Mouse (Mus musculus) MEL (cell line): ENCODE results near the gene Stag2. TPM values are rescaled to one million over a fixed set of nuclear protein-coding genes. Genes with fewer than 3 reads are reported as not detected.

ENCODE experiments used
- DNase-seq: peaks from one replicate; pipeline ENCODE4 v3.0.0; 2011; ENCODE audit warnings: low read depth, low spot score
- H3K27ac ChIP-seq: 2 replicates; pipeline ENCODE4 v1.5.1; 2012; ENCODE audit warnings: low read depth, mild to moderate bottlenecking, control low read depth, low read length, moderate library complexity; ENCODE audit not compliant: control insufficient read depth
- H3K27me3 ChIP-seq, 2 experiments: fragments of 150-350 bp in 1 of 2; sonication (generic) in 1 of 2; 2 replicates each; pipeline ENCODE4 v1.6.1; 2012; ENCODE audit warnings: low read length in 2 of 2, mild to moderate bottlenecking in 2 of 2, improper control_type of control experiment in 1 of 2, moderate library complexity in 1 of 2; ENCODE audit not compliant: insufficient read depth in 2 of 2, control insufficient read depth in 1 of 2
- H3K36me3 ChIP-seq, 2 experiments: 2 replicates each; pipeline ENCODE4 v1.6.1; 2012 to 2014; ENCODE audit warnings: low read length in 2 of 2, improper control_type of control experiment in 1 of 2, inconsistent platforms in 1 of 2, mild to moderate bottlenecking in 1 of 2; ENCODE audit not compliant: insufficient read depth in 2 of 2, control insufficient read depth in 1 of 2
- H3K4me1 ChIP-seq, 2 experiments: fragments of 150-350 bp in 1 of 2; sonication (generic) in 1 of 2; 2 replicates each; pipeline ENCODE4 v1.6.1; 2012; ENCODE audit warnings: low read length in 2 of 2, improper control_type of control experiment in 1 of 2, mild to moderate bottlenecking in 1 of 2; ENCODE audit not compliant: insufficient read depth in 2 of 2, control insufficient read depth in 1 of 2
- H3K4me3 ChIP-seq, 2 experiments: fragments of 150-350 bp in 1 of 2; sonication (generic) in 1 of 2; 2 replicates each; pipeline ENCODE4 v1.5.1; 2012; ENCODE audit warnings: low read depth in 2 of 2, low read length in 2 of 2, mild to moderate bottlenecking in 2 of 2, moderate library complexity in 2 of 2, control low read depth in 1 of 2, improper control_type of control experiment in 1 of 2; ENCODE audit not compliant: control insufficient read depth in 1 of 2, insufficient read depth in 1 of 2
- H3K79me2 ChIP-seq: 2 replicates; pipeline ENCODE4 v1.6.1; 2012; ENCODE audit warnings: mild to moderate bottlenecking, low read length, moderate library complexity; ENCODE audit not compliant: control insufficient read depth, poor library complexity, insufficient read depth
- H3K9ac ChIP-seq: 2 replicates; pipeline ENCODE4 v1.6.1; 2012; ENCODE audit warnings: low read depth, mild to moderate bottlenecking, control low read depth, low read length, moderate library complexity; ENCODE audit not compliant: control insufficient read depth, poor library complexity, severe bottlenecking
- H3K9me3 ChIP-seq: fragments of 150-350 bp; sonication (generic); replicated peaks from 2 replicates; pipeline ENCODE4 v1.6.1; 2012; ENCODE audit warnings: mild to moderate bottlenecking, low read length, improper control_type of control experiment, moderate library complexity; ENCODE audit not compliant: insufficient read depth
- CHD1 ChIP-seq: IDR thresholded peaks from 2 replicates; pipeline ENCODE4 v1.6.1; 2012; ENCODE audit warnings: low read depth, mild to moderate bottlenecking, inconsistent platforms, low read length, improper control_type of control experiment
- CHD2 ChIP-seq: IDR thresholded peaks from 2 replicates; pipeline ENCODE4 v1.6.1; 2011; ENCODE audit warnings: low read length, improper control_type of control experiment
- CTCF ChIP-seq, 3 experiments: IDR thresholded peaks in 2 of 3; conservative IDR thresholded peaks in 1 of 3; 2 replicates each; pipeline ENCODE4 v1.5.1; 2011 to 2012; ENCODE audit warnings: low read length in 3 of 3, low read depth in 2 of 3, mild to moderate bottlenecking in 2 of 3, improper control_type of control experiment in 1 of 3, inconsistent platforms in 1 of 3, mixed read lengths in 1 of 3, moderate library complexity in 1 of 3; ENCODE audit not compliant: control insufficient read depth in 1 of 3, insufficient read depth in 1 of 3, poor library complexity in 1 of 3, severe bottlenecking in 1 of 3
- GABPA ChIP-seq: IDR thresholded peaks from 2 replicates; pipeline ENCODE4 v1.6.1; 2012; ENCODE audit warnings: low read depth, mild to moderate bottlenecking, inconsistent platforms, low read length, improper control_type of control experiment, moderate library complexity
- HCFC1 ChIP-seq: IDR thresholded peaks from 2 replicates; pipeline ENCODE4 v1.6.1; 2012; ENCODE audit warnings: low read depth, mild to moderate bottlenecking, inconsistent platforms, low read length, improper control_type of control experiment, moderate library complexity
- JUND ChIP-seq: IDR thresholded peaks from 2 replicates; pipeline ENCODE4 v1.6.1; 2011; ENCODE audit warnings: low read depth, mild to moderate bottlenecking, improper control_type of control experiment, low read length
- MAFK ChIP-seq: IDR thresholded peaks from 2 replicates; pipeline ENCODE4 v1.6.1; 2011; ENCODE audit warnings: low read depth, mild to moderate bottlenecking, low read length, improper control_type of control experiment, borderline replicate concordance
- MAX ChIP-seq: IDR thresholded peaks from 2 replicates; pipeline ENCODE4 v1.6.1; 2011; ENCODE audit warnings: low read length, improper control_type of control experiment
- MAZ ChIP-seq: IDR thresholded peaks from 2 replicates; pipeline ENCODE4 v1.6.1; 2012; ENCODE audit warnings: low read depth, mild to moderate bottlenecking, inconsistent platforms, low read length, improper control_type of control experiment
- MXI1 ChIP-seq: IDR thresholded peaks from 2 replicates; pipeline ENCODE4 v1.6.1; 2011; ENCODE audit warnings: mild to moderate bottlenecking, low read depth, low read length, improper control_type of control experiment
- MYC ChIP-seq: IDR thresholded peaks from 2 replicates; pipeline ENCODE4 v1.6.1; 2011; ENCODE audit warnings: low read depth, mild to moderate bottlenecking, low read length, improper control_type of control experiment, moderate library complexity
- POLR2A ChIP-seq, 2 experiments: IDR thresholded peaks; 2 replicates each; pipeline ENCODE4 v1.6.1; 2011 to 2012; ENCODE audit warnings: low read length in 2 of 2, mild to moderate bottlenecking in 2 of 2, control low read depth in 1 of 2, improper control_type of control experiment in 1 of 2, low read depth in 1 of 2, moderate library complexity in 1 of 2; ENCODE audit not compliant: control insufficient read depth in 1 of 2, insufficient read depth in 1 of 2, poor library complexity in 1 of 2
- POLR2AphosphoS2 ChIP-seq: IDR thresholded peaks from 2 replicates; pipeline ENCODE4 v1.6.1; 2011; ENCODE audit warnings: low read length, improper control_type of control experiment
- RAD21 ChIP-seq: IDR thresholded peaks from 2 replicates; pipeline ENCODE4 v1.6.1; 2011; ENCODE audit warnings: mild to moderate bottlenecking, low read depth, low read length, improper control_type of control experiment
- SIN3A ChIP-seq: IDR thresholded peaks from 2 replicates; pipeline ENCODE4 v1.6.1; 2012; ENCODE audit warnings: low read length, improper control_type of control experiment, inconsistent platforms
- SMC3 ChIP-seq: IDR thresholded peaks from 2 replicates; pipeline ENCODE4 v1.6.1; 2011; ENCODE audit warnings: low read depth, low read length, improper control_type of control experiment
- TAL1 ChIP-seq: IDR thresholded peaks from 2 replicates; pipeline ENCODE4 v1.6.1; 2012; ENCODE audit warnings: mild to moderate bottlenecking, inconsistent platforms, low read length, moderate library complexity, mixed read lengths
- TCF12 ChIP-seq: IDR thresholded peaks from 2 replicates; pipeline ENCODE4 v1.6.1; 2014; ENCODE audit warnings: low read depth, mild to moderate bottlenecking, inconsistent platforms, low read length, improper control_type of control experiment, moderate library complexity
- UBTF ChIP-seq: IDR thresholded peaks from 2 replicates; pipeline ENCODE4 v1.6.1; 2012; ENCODE audit warnings: low read depth, mild to moderate bottlenecking, inconsistent platforms, low read length, improper control_type of control experiment, moderate library complexity, borderline replicate concordance; ENCODE audit not compliant: insufficient read depth
- ZC3H11A ChIP-seq: IDR thresholded peaks from 2 replicates; pipeline ENCODE4 v1.6.1; 2012; ENCODE audit warnings: low read depth, mild to moderate bottlenecking, inconsistent platforms, low read length, improper control_type of control experiment
- polyA plus RNA-seq, 2 experiments: library from polyadenylated mRNA; stranded (reverse) in 1 of 2; unstranded in 1 of 2; fragments of >175 nt in 1 of 2; fragments of >200 nt in 1 of 2; gene quantifications; 2 replicates each; pipeline versions ENCODE4 v1.2.1 to v1.2.4; 2012; ENCODE audit warnings: low replicate concordance in 2 of 2, low read depth in 1 of 2; ENCODE audit not compliant: insufficient read length in 2 of 2, insufficient read depth in 1 of 2, missing spikeins in 1 of 2
- total RNA-seq: library from RNA; depleted of rRNA; stranded (reverse); fragments of 300-350 nt; gene quantifications from 2 replicates; pipeline ENCODE4 v1.2.3, GENCODE M21; 2012

The Stag2 gene
- total and polyA plus RNA-seq, 3 experiments: 18.0 to 22.9 TPM; not detected in 1

- no peak overlapping the region for H3K9ac ChIP-seq
- H3K4me1 ChIP-seq: no peaks in the 10 kb centered on the region
- no peak for DNase-seq
- TF ChIP-seq GABPA: no peak
- no peak for TF ChIP-seq MYC
- TF ChIP-seq HCFC1: no peak
- no peak for TF ChIP-seq POLR2AphosphoS2
- TF ChIP-seq SIN3A: no peak
- no peak for TF ChIP-seq MAX
- no peak for TF ChIP-seq MAFK
- TF ChIP-seq TCF12: no peak
- TF ChIP-seq UBTF: no peak
- H3K36me3 ChIP-seq: no peaks in the 10 kb centered on the region
- no peaks in the 10 kb centered on the region for H3K9me3 ChIP-seq
- no peaks in the 10 kb centered on the region for H3K27me3 ChIP-seq
- no peaks in the 10 kb centered on the region for H3K79me2 ChIP-seq
- no peak overlapping the region for H3K27ac ChIP-seq
- H3K4me3 ChIP-seq: no peak overlapping the region
Measured at GRCm38 (mm10) chrX:42124963-42125697, 24.0 kb upstream of the Stag2 start.

GRCm38 (mm10) chrX:42139882-42140281 is 9.2 kb upstream of the Stag2 start:
- TF ChIP-seq CTCF (IDR thresholded peaks at IDR 0.05 in 2 of 3, conservative IDR thresholded peaks at IDR 0.05 in 1 of 3; ENCODE audit: control insufficient read depth in 1 of 3, insufficient read depth in 1 of 3, low read depth in 2 of 3, low read length in 3 of 3, poor library complexity in 1 of 3, severe bottlenecking in 1 of 3): no peak
- no peak for TF ChIP-seq MAZ
- TF ChIP-seq TAL1: no peak
- TF ChIP-seq JUND: no peak
- no peak for TF ChIP-seq CHD2
- TF ChIP-seq RAD21: no peak
- TF ChIP-seq POLR2A (IDR thresholded peaks at IDR 0.05; ENCODE audit: control insufficient read depth in 1 of 2, insufficient read depth in 1 of 2, low read depth in 1 of 2, low read length in 2 of 2, poor library complexity in 1 of 2): no peak
- no peak for TF ChIP-seq SMC3
- no peak for TF ChIP-seq ZC3H11A
- no peak for TF ChIP-seq MXI1
- no peak for TF ChIP-seq CHD1
- TF ChIP-seq TCF12: no peak
- Histone ChIP-seq H3K79me2 (no peaks in the 10 kb centered on the region), H3K27ac (no peak overlapping the region), H3K4me1 (peaks cover 2 to 3% of the 10 kb centered on the region in 2 experiments; a peak in 3 of 4 replicates), H3K9me3 (no peaks in the 10 kb centered on the region), H3K27me3 (no peaks in the 10 kb centered on the region), H3K4me3 (no peak overlapping the region), H3K9ac (no peak overlapping the region), H3K36me3 (peaks cover 0 to 11% of the 10 kb centered on the region in 2 experiments; a peak in 2 of 4 replicates)
- DNase-seq: no peak
